Mouse (Mus musculus): Measurements from ENCODE around the gene Pip5k1c.

Gene Pip5k1c

DNA sequence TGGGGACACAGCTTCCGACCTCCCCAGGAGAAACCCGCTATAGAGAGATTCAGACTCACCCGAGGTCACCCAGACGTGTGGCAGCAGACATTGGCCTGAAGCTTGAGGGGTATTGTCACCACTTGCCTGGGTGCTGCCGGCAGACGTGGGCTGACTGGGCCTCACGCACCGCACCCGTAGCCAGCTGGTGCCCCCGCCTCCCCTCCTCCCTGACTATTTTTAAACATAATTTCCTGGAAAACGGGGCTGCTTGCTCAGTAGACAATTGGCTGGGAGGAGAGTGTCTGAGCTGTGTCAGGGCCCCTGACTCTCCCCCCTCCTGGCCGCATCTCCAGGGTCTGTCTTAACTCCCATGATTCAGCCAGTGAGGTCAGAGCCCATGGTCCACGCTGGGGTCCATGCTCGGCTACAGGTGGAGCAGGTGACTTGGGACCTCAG is 10.0 kb downstream of the Pip5k1c start:
- DNase-seq (ENCODE audit: low spot score), result peak; percentile 63

- no peak for DNase-seq (ENCODE audit: low spot score)
Measured at GRCm38 (mm10) chr10:81303258-81303657, 10.5 kb downstream of the Pip5k1c start.

DNA sequence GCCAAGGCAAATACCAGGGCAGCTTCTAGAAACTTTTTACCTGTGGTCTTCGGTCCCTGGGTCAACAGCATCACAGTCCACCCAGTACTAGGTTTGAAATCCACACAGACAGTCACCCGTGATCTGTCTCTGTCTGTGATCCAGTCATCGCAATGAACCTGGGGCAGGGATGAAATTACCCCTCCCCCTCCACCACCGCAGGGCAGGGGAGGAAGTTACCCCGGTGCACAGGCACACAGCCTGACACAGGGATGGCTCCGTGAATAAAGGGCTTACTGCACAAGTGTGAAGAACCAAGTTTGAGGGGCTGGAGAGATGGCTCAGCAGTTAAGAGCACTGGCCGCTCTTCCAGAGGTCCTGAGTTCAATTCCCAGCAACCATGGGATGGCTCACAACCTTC is 11.0 kb downstream of the Pip5k1c start:
- no peak for DNase-seq (ENCODE audit: low spot score)

GRCm38 (mm10) chr10:81304597-81305238 is 12.0 kb downstream of the Pip5k1c start:
- DNase-seq (ENCODE audit: low spot score), result peak; percentile 56

- DNase-seq (ENCODE audit: low spot score), result no peak
Measured at GRCm38 (mm10) chr10:81305663-81306062, 12.9 kb downstream of the Pip5k1c start.

GRCm38 (mm10) chr10:81306173-81306668 is 13.5 kb downstream of the Pip5k1c start:
- no peak for DNase-seq (ENCODE audit: low spot score)

- no peak for DNase-seq (ENCODE audit: low spot score)
Measured at GRCm38 (mm10) chr10:81306837-81307682, 14.3 kb downstream of the Pip5k1c start.

DNA sequence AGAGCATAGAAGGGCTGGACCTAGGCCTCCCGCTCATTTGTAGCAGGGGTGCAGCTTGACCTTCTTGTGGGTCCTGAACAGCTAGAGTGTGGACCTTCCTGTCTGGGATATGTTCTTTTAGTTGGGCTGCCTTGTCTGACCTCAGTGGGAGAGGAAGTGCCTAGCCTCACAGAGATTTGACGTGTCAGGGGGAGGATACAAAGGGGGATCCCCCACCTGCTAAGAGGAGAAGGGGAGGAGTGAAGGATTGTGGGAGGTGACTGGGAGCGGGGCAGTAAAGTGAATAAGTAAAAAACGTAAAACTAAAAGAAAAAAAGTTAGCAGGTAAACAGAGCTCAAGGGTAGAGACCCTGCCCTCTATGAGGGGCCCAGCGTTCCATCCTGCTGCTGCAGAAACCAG is 16.8 kb downstream of the Pip5k1c start:
- no peak for DNase-seq (ENCODE audit: low spot score)

GRCm38 (mm10) chr10:81313581-81313980 is 20.8 kb downstream of the Pip5k1c start:
- DNase-seq (ENCODE audit: low spot score), result no peak

GRCm38 (mm10) chr10:81314201-81314600 is 21.4 kb downstream of the Pip5k1c start:
- no peak for DNase-seq (ENCODE audit: low spot score)

- no peak for DNase-seq (ENCODE audit: low spot score)
Measured at GRCm38 (mm10) chr10:81315587-81315986, 22.8 kb downstream of the Pip5k1c start.

DNA sequence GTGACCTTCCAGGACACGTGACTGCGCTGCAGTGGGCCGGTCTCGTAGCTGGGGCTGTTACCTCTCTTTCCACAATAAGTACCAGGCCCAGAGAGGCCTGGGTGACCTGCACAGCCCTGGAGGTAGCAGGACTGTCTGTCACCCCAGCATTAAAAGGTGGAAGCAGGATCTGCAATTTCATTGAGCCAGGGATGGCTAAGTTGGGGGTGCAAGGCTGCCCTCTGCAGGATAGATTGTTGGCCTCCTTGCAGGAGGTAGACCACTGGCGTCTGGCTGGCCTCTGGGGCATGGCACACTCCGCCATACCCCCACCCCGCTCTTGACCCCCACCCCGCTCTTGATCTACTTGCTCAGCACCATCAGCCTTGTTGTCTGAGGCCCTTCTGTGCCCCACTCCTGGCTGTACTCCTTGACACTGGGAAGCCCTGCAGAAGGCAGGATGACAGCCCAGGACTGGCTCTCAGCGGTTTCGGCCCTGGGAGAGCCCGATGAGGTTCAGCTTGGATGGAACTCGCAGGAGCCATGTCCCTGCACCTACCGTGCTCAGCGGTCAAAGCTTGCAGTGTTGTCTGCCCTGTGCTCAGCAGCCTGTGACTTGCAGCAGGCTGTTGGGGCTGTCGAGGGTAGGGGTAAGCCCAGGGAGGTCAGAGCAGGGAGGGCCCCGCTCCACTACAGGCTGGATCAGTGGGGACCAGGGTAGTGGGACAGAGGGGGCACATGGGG is 23.7 kb downstream of the Pip5k1c start:
- DNase-seq (ENCODE audit: low spot score), result no peak

DNA sequence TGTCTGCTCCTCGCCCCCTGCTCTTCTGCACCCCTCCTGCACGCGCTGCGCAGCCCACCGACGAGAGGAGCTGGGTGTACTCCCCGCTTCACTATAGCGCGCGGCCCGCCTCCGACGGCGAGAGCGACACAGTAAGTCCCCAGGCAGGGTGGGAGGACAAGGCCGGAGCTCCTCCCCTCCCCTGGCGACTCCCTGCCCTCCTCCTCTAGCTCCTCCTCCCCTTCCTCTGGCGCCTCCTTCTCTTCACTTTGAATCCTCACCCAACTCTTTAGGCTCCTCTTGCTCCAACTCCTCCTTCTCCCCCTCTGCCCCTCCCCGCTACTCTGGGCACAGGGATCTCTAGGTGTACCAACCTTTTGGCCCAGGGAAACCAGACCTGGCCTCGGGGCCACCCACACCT is 24.5 kb downstream of the Pip5k1c start:
- no peak for DNase-seq (ENCODE audit: low spot score)

DNA sequence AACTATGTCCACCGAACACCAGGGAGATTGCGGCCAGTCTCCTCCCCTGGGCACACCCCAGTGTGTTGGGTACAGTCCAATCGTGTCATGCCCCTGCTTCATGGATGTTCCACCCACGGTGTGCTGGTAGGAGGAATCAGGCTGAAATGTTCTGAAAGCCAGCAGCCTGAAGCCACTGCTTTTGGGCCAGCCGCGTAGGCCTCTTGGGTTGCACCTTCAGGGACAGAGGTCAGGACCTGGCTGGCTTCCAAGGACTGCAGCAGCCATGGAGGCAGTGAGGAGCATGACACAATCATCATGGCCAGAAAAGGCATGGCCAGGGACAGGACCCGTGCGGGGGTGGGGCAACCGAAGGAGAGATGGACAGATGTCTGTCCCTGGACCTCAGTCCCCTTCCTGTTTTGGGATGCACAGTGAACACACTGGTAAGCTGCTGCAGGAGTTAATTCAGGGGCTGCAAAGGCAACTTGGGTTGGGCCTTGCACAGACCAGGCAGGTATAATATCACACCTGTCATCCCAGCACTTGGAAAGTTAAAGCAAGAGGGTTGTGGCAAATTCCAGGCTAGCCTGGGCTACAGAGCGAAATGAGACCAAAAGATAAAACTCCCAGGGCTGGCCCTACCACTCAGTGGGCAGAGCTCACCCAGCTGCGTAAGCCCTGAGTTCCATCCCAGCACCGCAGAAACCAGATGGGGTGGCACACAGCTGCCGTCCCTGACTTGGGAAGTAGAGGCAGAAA is 26.0 kb downstream of the Pip5k1c start:
- no peak for DNase-seq (ENCODE audit: low spot score)

DNA sequence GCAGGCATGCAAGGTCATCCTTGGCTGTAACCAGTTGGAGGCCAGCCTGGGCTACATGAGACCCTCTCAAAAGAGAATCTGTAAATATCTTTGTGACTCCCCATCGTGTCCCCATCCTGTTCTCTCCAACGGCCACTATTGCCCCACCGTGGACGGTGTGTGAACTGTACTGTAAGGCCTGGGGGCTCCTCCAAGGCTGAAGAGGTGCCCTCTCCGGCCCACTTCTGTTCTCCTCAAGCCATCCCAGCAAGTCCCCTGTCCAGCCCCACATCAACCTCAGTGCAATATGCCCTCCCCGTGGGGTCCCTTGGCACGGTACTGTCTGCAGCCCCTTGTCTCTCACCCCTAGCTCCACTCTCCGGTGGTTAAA is 26.6 kb downstream of the Pip5k1c start:
- DNase-seq (ENCODE audit: low spot score), result no peak

DNA sequence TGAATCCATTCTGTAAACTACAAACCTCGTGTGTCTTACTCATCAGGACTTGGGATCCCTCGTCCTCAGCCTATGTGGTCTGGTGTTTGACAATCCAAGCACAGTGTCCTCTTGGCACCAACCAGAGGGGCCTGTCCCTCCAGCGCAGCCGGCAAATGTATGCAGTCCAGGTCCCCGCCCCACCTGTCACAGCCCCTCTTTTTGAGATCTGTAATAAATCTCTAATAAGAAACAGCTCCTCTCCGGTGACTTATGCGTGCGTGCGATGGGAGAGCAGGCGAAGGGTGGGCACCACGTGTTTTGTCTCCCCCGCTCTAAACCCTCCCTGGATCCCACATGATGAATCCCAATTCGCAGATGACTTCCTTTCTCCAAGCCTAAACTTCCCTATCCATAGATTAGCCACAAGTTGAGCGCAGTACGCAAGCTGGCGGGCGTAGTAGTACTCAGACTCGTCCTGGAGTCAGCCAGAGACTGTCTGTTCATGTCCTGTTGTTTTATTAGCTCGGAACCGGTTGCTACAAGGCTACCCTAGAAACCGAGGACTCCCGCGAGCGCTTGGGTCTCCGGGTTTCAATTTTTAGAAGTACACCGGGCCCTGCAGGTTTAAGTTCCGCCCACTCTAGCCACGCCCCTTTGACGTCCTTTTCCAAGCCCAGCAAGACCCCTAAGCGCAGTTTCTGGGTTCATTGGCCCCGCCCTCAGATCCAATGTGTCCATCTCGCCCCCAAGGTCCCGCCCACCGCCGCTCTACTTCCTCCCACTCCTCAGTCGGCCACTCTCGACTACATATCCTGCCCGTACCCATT is 27.2 kb downstream of the Pip5k1c start:
- no peak for DNase-seq (ENCODE audit: low spot score)

GRCm38 (mm10) chr10:81320550-81321347 is 28.0 kb downstream of the Pip5k1c start, which contains the start of gene Cactin:
TSS of gene Cactin (plus strand) at chr10:81321103.
- peak; percentile 100 for DNase-seq (ENCODE audit: low spot score)

DNA sequence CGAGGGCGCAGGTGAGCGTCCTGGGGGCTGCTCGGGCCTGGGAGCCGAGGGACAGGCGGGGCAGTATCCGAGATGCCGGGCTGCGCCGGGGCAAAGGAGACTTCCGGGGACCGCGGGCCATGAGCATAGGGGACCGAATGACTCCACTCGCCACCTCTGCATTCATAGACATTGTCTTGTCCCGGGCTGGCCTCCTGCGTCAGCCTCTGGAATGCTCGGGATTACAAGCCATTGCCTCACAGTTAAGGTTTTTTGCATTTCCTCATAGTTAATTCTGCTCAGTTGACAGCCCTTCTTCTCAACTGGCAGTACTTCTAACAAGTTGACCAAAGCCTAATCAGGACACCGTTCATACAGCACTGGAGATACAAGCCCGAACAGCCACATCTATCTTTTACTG is 28.7 kb downstream of the Pip5k1c start:
- no peak for DNase-seq (ENCODE audit: low spot score)

- DNase-seq (ENCODE audit: low spot score), result no peak
Measured at GRCm38 (mm10) chr10:81322444-81322843, 29.7 kb downstream of the Pip5k1c start.

GRCm38 (mm10) chr10:81323141-81323775 is 30.5 kb downstream of the Pip5k1c start:
- DNase-seq (ENCODE audit: low spot score), result no peak

Measured in layer of hippocampus, adult 11-12 months (tissue).